In genomic region chr5:131616113-131616876, GRCm38 (mm10) we compare ENCODE assay signal across 8 mouse cellular contexts.
A peak's percentile ranks its signal among the peaks of the same experiment; 100 is the strongest.
DNase-seq lines count a peak whose midpoint lies in the region; ATAC-seq and TF ChIP-seq lines count a peak whose summit lies in the region.

No protein-coding gene starts in this region.

- no peaks in the 10 kb centered on the region for H3K9me3 ChIP-seq in forebrain, embryonic 14.5 days (replicated peaks; ENCODE audit: control insufficient read depth, low read length)
- no peaks in the 10 kb centered on the region for H3K9me3 ChIP-seq in hindbrain, embryonic 15.5 days
- H3K9me3 ChIP-seq in midbrain, embryonic 11.5 days (ENCODE audit: control insufficient read depth, low read length) = no peaks in the 10 kb centered on the region

- no peak for TF ChIP-seq CTCF in testis, adult 2 months (IDR thresholded peaks at IDR 0.05; ENCODE audit: control insufficient read depth, insufficient read depth, insufficient replicate concordance, low read depth, low read length)

- H3K36me3 ChIP-seq in forebrain, embryonic 14.5 days (ENCODE audit: control insufficient read depth, insufficient read depth, low read length) = no peaks in the 10 kb centered on the region
- H3K36me3 ChIP-seq in hindbrain, embryonic 15.5 days = no peaks in the 10 kb centered on the region
- no peaks in the 10 kb centered on the region for H3K36me3 ChIP-seq in midbrain, embryonic 11.5 days (ENCODE audit: control insufficient read depth, insufficient read depth, low read length)
- H3K36me3 ChIP-seq in testis, adult 2 months (ENCODE audit: control insufficient read depth, insufficient read depth, low read length) = no peaks in the 10 kb centered on the region

- H3K4me3 ChIP-seq in forebrain, embryonic 14.5 days (ENCODE audit: low read depth, low read length) = peak overlapping the region; percentile 39
- H3K4me3 ChIP-seq in hindbrain, embryonic 15.5 days = peak overlapping the region; percentile 37
- H3K4me3 ChIP-seq in midbrain, embryonic 11.5 days (ENCODE audit: low read depth, low read length) = peak overlapping the region; percentile 24
- H3K4me3 ChIP-seq in testis, adult 2 months (ENCODE audit: control insufficient read depth, low read depth, low read length) = peak overlapping the region; percentile 10

- H3K9ac ChIP-seq in forebrain, embryonic 14.5 days (ENCODE audit: low read length) = peak overlapping the region; percentile 61
- peak overlapping the region; percentile 10 for H3K9ac ChIP-seq in hindbrain, embryonic 15.5 days
- peak overlapping the region; percentile 30; the same call in 1 of the 2 replicates for H3K9ac ChIP-seq in midbrain, embryonic 11.5 days (ENCODE audit: low read length)

- DNase-seq in heart, adult 18-20 months = peak; percentile 12 to 43
- no peak for DNase-seq in heart, adult 8-10 months (ENCODE audit: low spot score)
- DNase-seq in forebrain, embryonic 14.5 days (ENCODE audit: low spot score) = peak; percentile 69
- DNase-seq in layer of hippocampus, postnatal 14 days (ENCODE audit: low spot score in 2 of 2) = peak; percentile 56 to 71
- DNase-seq in midbrain, embryonic 11.5 days (ENCODE audit: low spot score, missing footprints) = peak; percentile 94
- DNase-seq in cerebellum, adult 11-12 months = no peak

- H3K4me2 ChIP-seq in forebrain, embryonic 14.5 days (ENCODE audit: low read length) = peak overlapping the region; percentile 67
- H3K4me2 ChIP-seq in hindbrain, embryonic 15.5 days = peak overlapping the region; percentile 56
- H3K4me2 ChIP-seq in midbrain, embryonic 11.5 days = peak overlapping the region; percentile 56

- no peak overlapping the region; the same call in 1 of the 2 replicates for H3K27ac ChIP-seq in forebrain, embryonic 14.5 days (ENCODE audit: low read depth, low read length)
- peak overlapping the region; percentile 62 for H3K27ac ChIP-seq in hindbrain, embryonic 15.5 days (replicated peaks)
- H3K27ac ChIP-seq in midbrain, embryonic 11.5 days (ENCODE audit: low read depth, low read length) = no peak overlapping the region
- H3K27ac ChIP-seq in testis, adult 2 months (ENCODE audit: control insufficient read depth, insufficient read depth, low read depth, low read length) = no peak overlapping the region

- H3K27me3 ChIP-seq in forebrain, embryonic 14.5 days (replicated peaks; ENCODE audit: control insufficient read depth, insufficient read depth, low read length) = peaks cover 6% of the 10 kb centered on the region; the same call in 1 of the 2 replicates
- peaks cover 6% of the 10 kb centered on the region; the same call in 1 of the 2 replicates for H3K27me3 ChIP-seq in hindbrain, embryonic 15.5 days
- H3K27me3 ChIP-seq in midbrain, embryonic 11.5 days (ENCODE audit: control insufficient read depth, insufficient read depth, low read length) = peaks cover 45% of the 10 kb centered on the region
- no peaks in the 10 kb centered on the region for H3K27me3 ChIP-seq in testis, adult 2 months (ENCODE audit: control insufficient read depth, insufficient read depth, low read length)

- ATAC-seq in forebrain, embryonic 14.5 days = peak; percentile 89
- ATAC-seq in hindbrain, embryonic 15.5 days (ENCODE audit: low FRiP score, low read depth) = peak; percentile 73; the same call in 1 of the 2 replicates
- ATAC-seq in midbrain, embryonic 11.5 days (ENCODE audit: low FRiP score) = peak; percentile 93

- H3K4me1 ChIP-seq in forebrain, embryonic 14.5 days (ENCODE audit: control insufficient read depth, insufficient read depth, low read length) = peaks cover 17% of the 10 kb centered on the region; the same call in 1 of the 2 replicates
- H3K4me1 ChIP-seq in hindbrain, embryonic 15.5 days (replicated peaks) = peaks cover 22% of the 10 kb centered on the region
- peaks cover 7% of the 10 kb centered on the region for H3K4me1 ChIP-seq in midbrain, embryonic 11.5 days (ENCODE audit: control insufficient read depth, insufficient read depth, low read length)
- H3K4me1 ChIP-seq in testis, adult 2 months (ENCODE audit: control insufficient read depth, insufficient read depth, low read length) = peaks cover 7% of the 10 kb centered on the region

- under 1% methylated on average over 40 of the region's 40 CpGs for WGBS in forebrain, embryonic 14.5 days
- 2% methylated on average over 40 of the region's 40 CpGs for WGBS in hindbrain, embryonic 15.5 days
- WGBS in midbrain, embryonic 11.5 days = under 1% methylated on average over 40 of the region's 40 CpGs

- TF ChIP-seq POLR2A in testis, adult 2 months (IDR thresholded peaks at IDR 0.05; ENCODE audit: control insufficient read depth, low read depth, low read length) = no peak

Comparison
In these comparisons a context has a peak if more than half of its experiments do, and no peak if none do; other contexts are left out.
1. DNase-seq: peak in heart, adult 18-20 months (2 of 2), forebrain, embryonic 14.5 days (single experiment), layer of hippocampus, postnatal 14 days (2 of 2) and midbrain, embryonic 11.5 days (single experiment); none in heart, adult 8-10 months (single experiment) and cerebellum, adult 11-12 months (single experiment).
2. H3K9ac ChIP-seq: peak in every context shown above with its lines; median percentile 61 in forebrain, embryonic 14.5 days; 30 in midbrain, embryonic 11.5 days; 10 in hindbrain, embryonic 15.5 days.
3. Peak in every context shown above with its lines, with median percentiles within 50 percentile points of each other: ATAC-seq, H3K4me2 ChIP-seq and H3K4me3 ChIP-seq.